Mouse (Mus musculus) midbrain, embryonic 16.5 days (tissue): ENCODE measurements around the gene Cdh26. TPM values are rescaled to one million over a fixed set of nuclear protein-coding genes. Genes with fewer than 3 reads are reported as not detected.

ENCODE experiments used
- ATAC-seq: fragments of 200-750 bp; cut with Nextera tagmentation; 2 replicates; pipeline ENCODE4 v1.8.0; 2017; ENCODE audit warnings: moderate TSS enrichment
- H3K27ac ChIP-seq: fragments of 300-500 bp; sonication (generic); 2 replicates; pipeline ENCODE4 v1.5.1; 2014; ENCODE audit warnings: mild to moderate bottlenecking, low read length, mixed read lengths
- H3K27me3 ChIP-seq: fragments of 300-500 bp; sonication (generic); 2 replicates; pipeline ENCODE4 v1.6.1; 2014; ENCODE audit warnings: low read depth, low read length, mixed read lengths; ENCODE audit not compliant: control insufficient read depth, insufficient read depth
- H3K36me3 ChIP-seq: fragments of 300-500 bp; sonication (generic); 2 replicates; pipeline ENCODE4 v1.6.1; 2014; ENCODE audit warnings: mild to moderate bottlenecking, low read length, moderate library complexity, mixed read lengths; ENCODE audit not compliant: control insufficient read depth, insufficient read depth
- H3K4me1 ChIP-seq: fragments of 300-500 bp; sonication (generic); 2 replicates; pipeline ENCODE4 v1.6.1; 2014; ENCODE audit warnings: mild to moderate bottlenecking, low read length, mixed read lengths; ENCODE audit not compliant: control insufficient read depth, insufficient read depth
- H3K4me2 ChIP-seq: fragments of 300-500 bp; sonication (generic); 2 replicates; pipeline ENCODE4 v1.6.1; 2014; ENCODE audit warnings: mild to moderate bottlenecking, low read length, mixed read lengths
- H3K4me3 ChIP-seq: fragments of 300-500 bp; sonication (generic); 2 replicates; pipeline ENCODE4 v1.5.1; 2014; ENCODE audit warnings: low read depth, mild to moderate bottlenecking, low read length, moderate library complexity, mixed read lengths
- H3K9ac ChIP-seq: fragments of 300-500 bp; sonication (generic); 2 replicates; pipeline ENCODE4 v1.6.1; 2014; ENCODE audit warnings: low read depth, low read length, mixed read lengths
- H3K9me3 ChIP-seq: fragments of 300-500 bp; sonication (generic); replicated peaks from 2 replicates; pipeline ENCODE4 v1.6.1; 2014; ENCODE audit warnings: mild to moderate bottlenecking, low read length, mixed read lengths; ENCODE audit not compliant: control insufficient read depth, poor library complexity, severe bottlenecking
- WGBS: fragments of 180-500 bp; shearing (Covaris S2); extraction: QIAGEN DNeasy Blood & Tissue Kit; methylation state at CpG from one replicate; pipeline ENCODE4 v1.1.7; 2014; 5-methylcytosine and 5-hydroxymethylcytosine counted together
- polyA plus RNA-seq: library from polyadenylated mRNA; unstranded; fragments of >200 nt; fragmentation: Nextera tagmentation; extraction: Ambion mirVana; gene quantifications from 2 replicates; pipeline ENCODE4 v1.2.1, GENCODE M21; 2015

The Cdh26 gene
- polyA plus RNA-seq, 1 experiment from 2014 or later: 0.20 TPM

- no peak overlapping the region for H3K4me2 ChIP-seq
- WGBS: 89% methylated on average over 1 of the region's 1 CpGs
- H3K27me3 ChIP-seq: no peaks in the 10 kb centered on the region
- H3K36me3 ChIP-seq: no peaks in the 10 kb centered on the region
- H3K9me3 ChIP-seq: no peaks in the 10 kb centered on the region
- H3K4me3 ChIP-seq: no peak overlapping the region
- no peak for ATAC-seq
- peaks cover 2% of the 10 kb centered on the region for H3K4me1 ChIP-seq
- H3K9ac ChIP-seq: no peak overlapping the region
- no peak overlapping the region for H3K27ac ChIP-seq
Measured at GRCm38 (mm10) chr2:178522786-178523185, 92.5 kb downstream of the Cdh26 start.

DNA sequence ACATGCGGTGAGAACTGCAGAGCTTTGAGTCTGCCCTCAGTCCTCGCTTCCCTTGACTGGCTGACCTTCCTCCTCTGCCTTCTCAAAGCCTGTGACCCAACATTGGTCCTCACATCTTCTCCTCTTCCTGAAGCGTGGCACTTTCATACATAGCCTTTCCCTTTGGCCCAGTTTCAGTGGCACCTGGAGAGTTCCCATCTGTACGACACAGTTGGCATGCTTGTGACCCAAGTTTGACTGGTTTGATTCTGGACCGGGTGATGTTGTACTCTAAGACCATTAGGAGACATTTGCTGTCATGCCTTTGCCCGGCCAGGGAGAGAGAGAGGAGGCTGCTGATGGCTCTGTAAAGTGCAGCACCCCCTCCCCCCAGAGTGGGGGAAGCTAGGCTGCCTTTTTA lies 96.4 kb downstream of the Cdh26 start:
- H3K27ac ChIP-seq: no peak overlapping the region
- H3K4me1 ChIP-seq: peaks cover 2% of the 10 kb centered on the region; the same call in 1 of the 2 replicates
- H3K27me3 ChIP-seq: no peaks in the 10 kb centered on the region
- no peak for ATAC-seq
- no peaks in the 10 kb centered on the region for H3K9me3 ChIP-seq
- H3K4me2 ChIP-seq: no peak overlapping the region
- H3K4me3 ChIP-seq: no peak overlapping the region
- H3K36me3 ChIP-seq: no peaks in the 10 kb centered on the region
- H3K9ac ChIP-seq: no peak overlapping the region
- 87% methylated on average over 6 of the region's 6 CpGs for WGBS

- Histone ChIP-seq H3K4me2 (no peak overlapping the region), H3K9ac (no peak overlapping the region), H3K36me3 (no peaks in the 10 kb centered on the region), H3K27ac (no peak overlapping the region), H3K27me3 (no peaks in the 10 kb centered on the region), H3K4me3 (no peak overlapping the region), H3K4me1 (no peaks in the 10 kb centered on the region), H3K9me3 (no peaks in the 10 kb centered on the region)
- no peak for ATAC-seq
- 75% methylated on average over 5 of the region's 5 CpGs for WGBS
Measured at GRCm38 (mm10) chr2:178531226-178531625, 100.9 kb downstream of the Cdh26 start.

DNA sequence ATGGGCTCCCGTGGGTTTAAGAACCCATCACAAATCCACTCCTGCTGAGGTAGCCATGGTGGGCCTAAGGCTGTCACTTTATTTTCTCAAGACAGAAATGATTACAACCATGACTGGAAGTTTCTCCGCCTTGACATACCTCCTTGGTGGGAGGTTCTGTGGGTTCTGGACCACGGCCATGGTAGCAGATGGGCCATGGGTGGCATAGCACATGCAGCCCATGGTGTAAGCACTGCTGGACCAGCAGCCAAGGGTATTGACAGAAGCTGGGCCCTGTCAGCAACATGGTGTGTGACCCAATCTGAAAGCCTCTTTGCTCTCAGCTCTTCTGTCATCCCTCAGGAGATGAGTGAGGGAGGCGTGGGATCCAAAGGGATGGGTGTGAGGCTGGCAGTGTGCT lies 106.2 kb downstream of the Cdh26 start:
- 89% methylated on average over 4 of the region's 4 CpGs for WGBS
- no peak for ATAC-seq
- no peak overlapping the region for H3K4me3 ChIP-seq
- no peak overlapping the region for H3K4me2 ChIP-seq
- no peaks in the 10 kb centered on the region for H3K9me3 ChIP-seq
- no peaks in the 10 kb centered on the region for H3K27me3 ChIP-seq
- no peak overlapping the region for H3K9ac ChIP-seq
- H3K4me1 ChIP-seq: no peaks in the 10 kb centered on the region
- no peaks in the 10 kb centered on the region for H3K36me3 ChIP-seq
- H3K27ac ChIP-seq: no peak overlapping the region

Other genes starting within 250 kb of the Cdh26 start
- 0.25 and 0.36 TPM in 2 replicates for gene Sycp2, start 22.8 kb upstream of the Cdh26 start, polyA plus RNA-seq
- gene Ppp1r3d, start 16.1 kb upstream of the Cdh26 start, polyA plus RNA-seq: 3.6 and 3.7 TPM in 2 replicates
- 13.4 and 18.3 TPM in 2 replicates for gene Fam217b, start 16.0 kb upstream of the Cdh26 start, polyA plus RNA-seq